ENCODE assay signal across 5 mouse cellular contexts in genomic region chr3:51345017-51345416, GRCm38 (mm10). TPM values are rescaled to one million over a fixed set of nuclear protein-coding genes. Genes with fewer than 3 reads are reported as not detected.
"Had no signal": no experiment of that assay in that cellular context is flagged by ENCODE, and none has a peak within 500 bp of the region (broad histone marks: within the 10 kb centered on the region; RNA-seq: fewer than 3 reads in every experiment).

No protein-coding gene starts in this region.

RNA-seq across cellular contexts. Expression of gene Mgarp, which starts 51.5 kb away (rescaled TPM):
- total RNA-seq: megakaryocyte, adult 5-6 weeks; megakaryocyte-erythroid progenitor cell, adult 5-6 weeks; monocyte, adult 5-6 weeks; neutrophil, adult 5-6 weeks had no signal
- polyA plus RNA-seq: neural tube, embryonic 14.5 days had no signal
